Mouse (Mus musculus): ENCODE results near the gene Notum.

GRCm38 (mm10) chr11:120704486-120705325 lies 43.7 kb upstream of the Notum start:
- TF ChIP-seq CTCF (IDR thresholded peaks at IDR 0.05; ENCODE audit: low read depth), result no peak
- TF ChIP-seq EP300 (optimal IDR thresholded peaks at IDR 0.05), result no peak

Measured in stomach, postnatal 0 days (tissue).